Mouse (Mus musculus): ENCODE measurements around the gene Phpt1.
"Not testable (repeated sequence)": the region's sequence is repeated elsewhere in the genome, so short reads cannot be mapped to it uniquely, and the experiment has no call there.

DNA sequence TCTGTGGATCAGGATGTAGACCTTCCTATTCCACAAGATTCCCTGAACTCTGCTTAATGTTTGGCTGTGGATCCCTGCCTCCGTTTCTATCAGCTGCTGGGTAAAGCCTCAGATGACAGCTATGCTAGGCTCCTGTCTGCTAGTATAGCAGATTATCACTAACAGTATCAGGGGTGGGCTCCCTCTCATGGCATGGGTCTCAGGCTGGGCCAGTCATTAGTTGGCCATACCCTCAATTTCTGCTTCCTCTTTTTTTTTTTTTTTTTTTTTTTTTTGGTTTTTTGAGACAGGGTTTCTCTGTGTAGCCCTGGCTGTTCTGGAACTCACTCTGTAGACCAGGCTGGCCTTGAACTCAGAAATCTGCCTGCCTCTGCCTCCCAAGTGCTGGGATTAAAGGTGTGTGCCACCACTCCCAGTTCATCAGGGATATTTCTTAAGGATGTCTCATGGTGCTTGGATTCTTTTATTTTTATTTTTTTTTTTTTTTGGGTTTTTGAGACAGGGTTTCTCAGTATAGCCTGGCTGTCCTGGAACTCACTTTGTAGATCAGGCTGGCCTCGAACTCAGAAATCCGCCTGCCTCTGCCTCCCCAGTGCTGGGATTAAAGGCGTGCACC lies 21.7 kb downstream of the Phpt1 start:
- not testable (repeated sequence) for TF ChIP-seq CTCF (IDR thresholded peaks at IDR 0.05; ENCODE audit: borderline replicate concordance, insufficient read depth, low read depth, low read length); POLR2A (IDR thresholded peaks at IDR 0.05; ENCODE audit: borderline replicate concordance, insufficient read depth, low read length)

Data from cerebellum, adult 2 months (tissue).